ENCODE assay signal across 9 mouse cellular contexts in the genomic region with DNA sequence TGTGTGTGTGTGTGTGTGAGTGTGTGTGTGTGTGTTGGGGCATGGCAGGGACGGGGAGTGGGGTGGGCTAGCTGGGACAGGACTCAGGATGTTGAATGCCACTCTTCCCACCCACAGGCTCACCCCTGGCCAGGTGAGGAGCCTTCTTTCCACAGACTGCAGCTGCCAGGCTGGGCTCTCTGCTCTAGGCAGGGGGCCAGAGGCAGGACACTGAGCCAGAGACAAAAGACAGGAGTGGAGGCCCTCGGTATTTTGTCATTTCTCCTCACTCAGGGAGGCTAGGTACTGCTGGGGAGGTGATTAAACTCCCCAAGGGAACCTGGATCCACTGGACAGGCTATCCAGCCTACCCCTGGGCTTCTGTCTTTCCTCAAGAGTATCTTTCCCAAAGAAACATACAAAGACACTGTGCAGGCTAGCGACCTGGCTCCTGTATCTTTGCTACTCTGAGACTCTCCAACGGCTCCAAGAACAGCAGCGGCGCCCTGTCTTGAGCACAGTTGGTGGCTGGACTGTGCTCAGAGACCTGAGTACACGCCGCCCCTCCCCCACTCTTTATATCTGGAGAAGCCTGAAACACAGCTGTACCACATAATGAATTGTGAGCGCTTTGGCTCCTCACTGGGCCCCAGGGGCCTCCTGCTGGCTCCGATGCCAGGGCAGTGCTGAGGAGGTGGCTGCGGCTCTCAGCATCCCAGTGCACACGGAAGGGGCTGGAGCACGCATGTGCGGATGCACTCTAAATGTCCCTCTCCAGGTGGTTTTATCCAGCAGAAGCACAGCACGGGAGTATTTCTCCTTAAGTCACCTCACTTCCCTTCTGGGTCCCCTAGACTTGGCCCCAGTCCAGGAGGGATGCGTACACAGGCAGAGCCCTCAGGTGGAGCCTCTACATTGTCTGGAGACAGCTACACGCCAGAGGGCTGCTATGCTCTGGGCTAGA. TPM values are rescaled to one million over a fixed set of nuclear protein-coding genes. Genes with fewer than 3 reads are reported as not detected.
A peak's percentile ranks its signal among the peaks of the same experiment; 100 is the strongest.
DNase-seq lines count a peak whose midpoint lies in the region; ATAC-seq lines count a peak whose summit lies in the region.
"Had no signal": no experiment of that assay in that cellular context is flagged by ENCODE, and none has a peak within 500 bp of the region (broad histone marks: within the 10 kb centered on the region; RNA-seq: fewer than 3 reads in every experiment).

No protein-coding gene starts in this region.

- no peaks in the 10 kb centered on the region for H3K9me3 ChIP-seq in kidney, embryonic 15.5 days (replicated peaks)
- no peaks in the 10 kb centered on the region for H3K9me3 ChIP-seq in intestine, embryonic 16.5 days (ENCODE audit: control insufficient read depth, low read length)
- H3K9me3 ChIP-seq in midbrain, embryonic 15.5 days, result no peaks in the 10 kb centered on the region

- ATAC-seq in kidney, embryonic 15.5 days (replicated peaks; ENCODE audit: low FRiP score), result peak; percentile 38
- ATAC-seq in intestine, embryonic 16.5 days, result peak; percentile 47
- peak; percentile 34 for ATAC-seq in midbrain, embryonic 15.5 days (replicated peaks)
- no peak for ATAC-seq in inflammation-experienced regulatory T-cells, adult 6 months
- ATAC-seq in monocyte, adult 5-6 weeks (replicated peaks; ENCODE audit: insufficient number of reproducible peaks, low FRiP score, low TSS enrichment, poor library complexity, severe bottlenecking), result no peak

- H3K27me3 ChIP-seq in kidney, embryonic 15.5 days, result no peaks in the 10 kb centered on the region
- H3K27me3 ChIP-seq in intestine, embryonic 16.5 days (replicated peaks; ENCODE audit: control insufficient read depth, insufficient read depth, low read length), result no peaks in the 10 kb centered on the region
- H3K27me3 ChIP-seq in midbrain, embryonic 15.5 days (replicated peaks), result no peaks in the 10 kb centered on the region

- peaks cover 59% of the 10 kb centered on the region for H3K4me1 ChIP-seq in kidney, embryonic 15.5 days
- H3K4me1 ChIP-seq in intestine, embryonic 16.5 days (ENCODE audit: control insufficient read depth, insufficient read depth, low read length), result peaks cover 39% of the 10 kb centered on the region
- H3K4me1 ChIP-seq in midbrain, embryonic 15.5 days, result peaks cover 29% of the 10 kb centered on the region

- no peak overlapping the region for H3K4me3 ChIP-seq in kidney, embryonic 15.5 days (replicated peaks)
- no peak overlapping the region for H3K4me3 ChIP-seq in intestine, embryonic 16.5 days (ENCODE audit: low read length)
- H3K4me3 ChIP-seq in midbrain, embryonic 15.5 days, result no peak overlapping the region

- no peak overlapping the region for H3K9ac ChIP-seq in kidney, embryonic 15.5 days
- H3K9ac ChIP-seq in intestine, embryonic 16.5 days (ENCODE audit: low read depth, low read length), result peak overlapping the region; percentile 30
- H3K9ac ChIP-seq in midbrain, embryonic 15.5 days, result 0 out of 2 replicates have a peak overlapping the region, but pooled peaks have one; percentile 16

- H3K36me3 ChIP-seq in kidney, embryonic 15.5 days, result no peaks in the 10 kb centered on the region
- no peaks in the 10 kb centered on the region for H3K36me3 ChIP-seq in intestine, embryonic 16.5 days (ENCODE audit: control insufficient read depth, insufficient read depth, low read length)
- no peaks in the 10 kb centered on the region for H3K36me3 ChIP-seq in midbrain, embryonic 15.5 days (replicated peaks)

- DNase-seq in kidney, adult 8-10 months, result no peak
- DNase-seq in gastrocnemius, postnatal 25 days, result peak; percentile 60
- DNase-seq in spleen, postnatal 10 days (ENCODE audit: low spot score in 2 of 2), result no peak

- H3K4me2 ChIP-seq in kidney, embryonic 15.5 days, result peak overlapping the region; percentile 33; the same call in 1 of the 2 replicates
- H3K4me2 ChIP-seq in intestine, embryonic 16.5 days (ENCODE audit: low read depth, low read length), result no peak overlapping the region
- H3K4me2 ChIP-seq in midbrain, embryonic 15.5 days, result peak overlapping the region; percentile 22; the same call in 1 of the 2 replicates

- WGBS in kidney, embryonic 15.5 days, result 22% methylated on average over 17 of the region's 17 CpGs
- 23% methylated on average over 17 of the region's 17 CpGs for WGBS in intestine, embryonic 16.5 days
- WGBS in midbrain, embryonic 15.5 days, result 20% methylated on average over 17 of the region's 17 CpGs

- peak overlapping the region; percentile 78 for H3K27ac ChIP-seq in kidney, embryonic 15.5 days
- H3K27ac ChIP-seq in intestine, embryonic 16.5 days (ENCODE audit: low read length), result peak overlapping the region; percentile 77
- H3K27ac ChIP-seq in midbrain, embryonic 15.5 days, result peak overlapping the region; percentile 60

RNA-seq across cellular contexts. Expression of a gene that starts 7.9 kb away (rescaled TPM):
- 0.13 TPM in 1 of 2 replicates, not detected in the other for polyA plus RNA-seq in kidney, embryonic 15.5 days (2015; fragmentation: Nextera tagmentation; extraction: Ambion mirVana)
- not detected for total RNA-seq in gastrocnemius, postnatal 25 days (2021)
- 0.55 and 0.67 TPM in 2 replicates for polyA plus RNA-seq in intestine, embryonic 16.5 days (2015; fragmentation: Nextera tagmentation; extraction: Ambion mirVana)
- polyA plus RNA-seq in midbrain, embryonic 15.5 days (2015; fragmentation: Nextera tagmentation; extraction: Ambion mirVana), result 2.1 and 2.2 TPM in 2 replicates
- polyA plus RNA-seq in inflammation-experienced regulatory T-cells, adult 6 months (2017; shearing (Covaris generic)), result not detected
- not detected in 3 replicates for total RNA-seq in monocyte, adult 5-6 weeks (2017)
- total RNA-seq: common myeloid progenitor, adult 5-6 weeks had no signal

RNA-seq across cellular contexts. Expression of a gene that starts 43.1 kb away (rescaled TPM):
- polyA plus RNA-seq in kidney, embryonic 15.5 days (2015; fragmentation: Nextera tagmentation; extraction: Ambion mirVana), result 8.3 and 10.0 TPM in 2 replicates
- total RNA-seq in gastrocnemius, postnatal 25 days (2021), result 10 to 100 TPM; 23.1 to 27.1 TPM
- polyA plus RNA-seq in intestine, embryonic 16.5 days (2015; fragmentation: Nextera tagmentation; extraction: Ambion mirVana), result 7.3 and 8.3 TPM in 2 replicates
- polyA plus RNA-seq in midbrain, embryonic 15.5 days (2015; fragmentation: Nextera tagmentation; extraction: Ambion mirVana), result 21.2 and 23.4 TPM in 2 replicates
- polyA plus RNA-seq in inflammation-experienced regulatory T-cells, adult 6 months (2017; shearing (Covaris generic)), result 1 to 10 TPM; 2.0 to 4.0 (median 3.2) TPM
- 9.9 to 23.3 TPM (median 10.5 TPM) in 3 replicates for total RNA-seq in monocyte, adult 5-6 weeks (2017)

Comparison
In these comparisons a context has a peak if more than half of its experiments do, and no peak if none do; other contexts are left out.
1. ATAC-seq: peak in kidney, embryonic 15.5 days (single experiment), intestine, embryonic 16.5 days (single experiment) and midbrain, embryonic 15.5 days (single experiment); none in inflammation-experienced regulatory T-cells, adult 6 months (single experiment) and monocyte, adult 5-6 weeks (single experiment).
2. Peak in every context shown above with its lines, with median percentiles within 50 percentile points of each other: H3K27ac ChIP-seq.